Mouse (Mus musculus) E14TG2a.4 (cell line): ENCODE data around the gene Abtb1.

Experiments used
- CTCF ChIP-seq: conservative IDR thresholded peaks from 2 replicates; pipeline ENCODE4 v1.5.1; 2014; ENCODE audit warnings: low read length
- NANOG ChIP-seq: IDR thresholded peaks from 2 replicates; pipeline ENCODE4 v1.6.1; 2014; ENCODE audit warnings: borderline replicate concordance, low read length, mixed read lengths
- POU5F1 ChIP-seq: IDR thresholded peaks from 2 replicates; pipeline ENCODE4 v1.6.1; 2014; ENCODE audit warnings: low read length, borderline replicate concordance

- no peak for TF ChIP-seq CTCF
- no peak for TF ChIP-seq POU5F1
- TF ChIP-seq NANOG: no peak
Observed at GRCm38 (mm10) chr6:88830112-88830702, 11.6 kb downstream of the Abtb1 start.
